Mouse (Mus musculus): ENCODE measurements at regions not wholly inside any gene's neighbourhood (a gene's known extent, or its start where the extent isn't known, plus 50 kb on each side); places are given as distances from the start of the nearest gene placed in this dataset.
A peak's percentile ranks its signal among the peaks of the same experiment; 100 is the strongest.

- intact Hi-C loops (cut with DNase I): no loop called here
Observed at GRCm38 (mm10) chr3:80631391-80631790, 171.2 kb downstream of the Gria2 start.

GRCm38 (mm10) chr3:80610414-80610813 is 192.2 kb downstream of the Gria2 start:
- intact Hi-C loops (cut with DNase I): no loop called here
- no peak for DNase-seq

More at GRCm38 (mm10) chr3:80631391-80631790, 171.2 kb downstream of the Gria2 start:
- DNase-seq: no peak

- intact Hi-C loops (cut with DNase I): no loop called here
- no peak for DNase-seq
Observed at GRCm38 (mm10) chr3:80608467-80608866, 194.2 kb downstream of the Gria2 start.

- DNase-seq: no peak
Observed at GRCm38 (mm10) chr3:80607809-80608208, 194.8 kb downstream of the Gria2 start.

GRCm38 (mm10) chr3:80597549-80597948 is 205.1 kb downstream of the Gria2 start:
- intact Hi-C loops (cut with DNase I): no loop called here
- DNase-seq: no peak

More at GRCm38 (mm10) chr3:80607809-80608208, 194.8 kb downstream of the Gria2 start:
- intact Hi-C loops (cut with DNase I): no loop called here

GRCm38 (mm10) chr3:80567514-80567913 is 235.1 kb downstream of the Gria2 start:
- no peak for DNase-seq
- intact Hi-C loops (cut with DNase I): no loop called here

GRCm38 (mm10) chr3:80566236-80566635 is 236.4 kb downstream of the Gria2 start:
- DNase-seq: no peak
- intact Hi-C loops (cut with DNase I): no loop called here

- DNase-seq: no peak
- intact Hi-C loops (cut with DNase I): no loop called here
Observed at GRCm38 (mm10) chr3:80546151-80546695, 256.4 kb downstream of the Gria2 start.

- no peak for DNase-seq
- intact Hi-C loops (cut with DNase I): no loop called here
Observed at GRCm38 (mm10) chr3:80543783-80544182, 258.9 kb downstream of the Gria2 start.

- intact Hi-C loops (cut with DNase I): no loop called here
- DNase-seq: no peak
Observed at GRCm38 (mm10) chr3:80541382-80541781, 261.3 kb downstream of the Gria2 start.

GRCm38 (mm10) chr3:80533706-80534349 is 268.8 kb downstream of the Gria2 start:
- intact Hi-C loops (cut with DNase I): no loop called here
- peak; percentile 13 for DNase-seq

GRCm38 (mm10) chr3:80514026-80514425 is 288.6 kb downstream of the Gria2 start:
- intact Hi-C loops (cut with DNase I): no loop called here

GRCm38 (mm10) chr3:80509185-80509584 is 293.4 kb downstream of the Gria2 start:
- intact Hi-C loops (cut with DNase I): no loop called here
- DNase-seq: no peak

More at GRCm38 (mm10) chr3:80514026-80514425, 288.6 kb downstream of the Gria2 start:
- DNase-seq: peak; percentile 66

- intact Hi-C loops (cut with DNase I): no loop called here
- no peak for DNase-seq
Observed at GRCm38 (mm10) chr3:80506701-80507100, 295.9 kb downstream of the Gria2 start.

- no peak for DNase-seq
- intact Hi-C loops (cut with DNase I): no loop called here
Observed at GRCm38 (mm10) chr3:80501117-80501516, 301.5 kb downstream of the Gria2 start.

GRCm38 (mm10) chr3:80496556-80496955 is 306.1 kb downstream of the Gria2 start:
- intact Hi-C loops (cut with DNase I): no loop called here
- no peak for DNase-seq

GRCm38 (mm10) chr3:80484168-80484833 is 318.3 kb downstream of the Gria2 start:
- intact Hi-C loops (cut with DNase I): no loop called here
- no peak for DNase-seq

GRCm38 (mm10) chr3:80478676-80479075 is 324.0 kb downstream of the Gria2 start:
- intact Hi-C loops (cut with DNase I): no loop called here
- DNase-seq: no peak

- intact Hi-C loops (cut with DNase I): no loop called here
- no peak for DNase-seq
Observed at GRCm38 (mm10) chr3:80473686-80474085, 328.9 kb downstream of the Gria2 start.
